ENCODE assay signal across 26 mouse cellular contexts in genomic region chr4:46182181-46182580, GRCm38 (mm10). TPM values are rescaled to one million over a fixed set of nuclear protein-coding genes. Genes with fewer than 3 reads are reported as not detected.
A peak's percentile ranks its signal among the peaks of the same experiment; 100 is the strongest.
DNase-seq lines count a peak whose midpoint lies in the region; ATAC-seq and TF ChIP-seq lines count a peak whose summit lies in the region.
"Had no signal": no experiment of that assay in that cellular context is flagged by ENCODE, and none has a peak within 500 bp of the region (broad histone marks: within the 10 kb centered on the region; RNA-seq: fewer than 3 reads in every experiment).

No protein-coding gene starts in this region.

- peaks cover 18% of the 10 kb centered on the region for H3K36me3 ChIP-seq in thymus, adult 2 months (ENCODE audit: control insufficient read depth, insufficient read depth, low read length)
- peaks cover 10% of the 10 kb centered on the region; the same call in 1 of the 2 replicates for H3K36me3 ChIP-seq in liver, embryonic 11.5 days (ENCODE audit: control insufficient read depth, insufficient read depth, low read length)

- no peaks in the 10 kb centered on the region for H3K27me3 ChIP-seq in thymus, adult 2 months (ENCODE audit: control insufficient read depth, insufficient read depth, low read length)
- no peaks in the 10 kb centered on the region for H3K27me3 ChIP-seq in liver, embryonic 11.5 days (replicated peaks; ENCODE audit: control insufficient read depth, insufficient read depth, low read length)
- H3K27me3 ChIP-seq: CH12.LX; heart, embryonic 15.5 days; hindbrain, embryonic 13.5 days; intestine, embryonic 15.5 days; Patski had no signal

- H3K4me1 ChIP-seq in thymus, adult 2 months (replicated peaks; ENCODE audit: control insufficient read depth, insufficient read depth, low read length) = peaks cover 31% of the 10 kb centered on the region
- no peaks in the 10 kb centered on the region for H3K4me1 ChIP-seq in liver, embryonic 11.5 days (replicated peaks; ENCODE audit: control insufficient read depth, insufficient read depth, low read length)
- H3K4me1 ChIP-seq: heart, embryonic 15.5 days; hindbrain, embryonic 13.5 days; intestine, embryonic 15.5 days had no signal

- H3K9me3 ChIP-seq in liver, embryonic 11.5 days (ENCODE audit: control insufficient read depth, low read length) = no peaks in the 10 kb centered on the region
- H3K9me3 ChIP-seq: embryonic facial prominence, embryonic 10.5 days; forebrain, embryonic 10.5 days; heart, embryonic 15.5 days; hindbrain, embryonic 13.5 days; intestine, embryonic 15.5 days had no signal

- no peak overlapping the region for H3K4me2 ChIP-seq in liver, embryonic 11.5 days
- H3K4me2 ChIP-seq: heart, embryonic 11.5 days; heart, embryonic 15.5 days; hindbrain, embryonic 13.5 days; intestine, embryonic 15.5 days had no signal

- TF ChIP-seq CTCF in thymus, adult 2 months (IDR thresholded peaks at IDR 0.05; ENCODE audit: borderline replicate concordance, control insufficient read depth, extremely low read depth, insufficient read depth, low read length, poor library complexity) = no peak

- WGBS in thymus, adult 2 months = 32% methylated on average over 7 of the region's 7 CpGs
- WGBS in liver, embryonic 11.5 days = 89% methylated on average over 7 of the region's 7 CpGs

- no peak for TF ChIP-seq POLR2A in thymus, adult 2 months (IDR thresholded peaks at IDR 0.05; ENCODE audit: control insufficient read depth, extremely low read depth, insufficient read depth, low read length, poor library complexity)

- ATAC-seq in liver, embryonic 11.5 days (replicated peaks; ENCODE audit: low FRiP score) = no peak
- ATAC-seq: forebrain, embryonic 14.5 days; hindbrain, postnatal 0 days; intestine, embryonic 15.5 days; Patski had no signal

- no peak overlapping the region for H3K4me3 ChIP-seq in thymus, adult 2 months (ENCODE audit: control insufficient read depth, insufficient read depth, low read length)
- no peak overlapping the region for H3K4me3 ChIP-seq in liver, embryonic 11.5 days (ENCODE audit: low read depth, low read length)
- H3K4me3 ChIP-seq: embryonic facial prominence, embryonic 10.5 days; erythroblast, embryonic 14.5 days; forebrain, embryonic 10.5 days; heart, adult 2 months; heart, embryonic 15.5 days; hindbrain, embryonic 13.5 days; intestine, embryonic 15.5 days had no signal

- intact Hi-C loops in gastrocnemius, postnatal 14 days (cut with DNase I; ENCODE audit: low total_unique reads) = no loop called here

- peak; percentile 67 for DNase-seq in gastrocnemius, adult 18-20 months (ENCODE audit: low spot score)
- no peak for DNase-seq in gastrocnemius, postnatal 14 days
- peak; percentile 36 for DNase-seq in thymus, adult 2 months
- DNase-seq in thymus, adult 18-20 months = no peak
- peak; percentile 68 for DNase-seq in thymus, postnatal 0 days (ENCODE audit: low spot score)
- peak; percentile 53 for DNase-seq in thymus, postnatal 4 days
- no peak for DNase-seq in heart, adult 18-20 months
- no peak for DNase-seq in liver, embryonic 11.5 days (ENCODE audit: low spot score)
- DNase-seq: adrenal gland, adult 8-10 months; adrenal gland, postnatal 36 days; B cell, adult 2 months; cerebellum, adult 2 months; cerebellum, postnatal 10 days; heart, adult 2 months; heart, postnatal 14 days had no signal

- no peak overlapping the region for H3K9ac ChIP-seq in liver, embryonic 11.5 days (ENCODE audit: low read depth, low read length)
- H3K9ac ChIP-seq: heart, embryonic 15.5 days; hindbrain, embryonic 13.5 days; intestine, embryonic 15.5 days had no signal

- H3K27ac ChIP-seq in thymus, adult 2 months (ENCODE audit: control insufficient read depth, insufficient read depth, low read length) = no peak overlapping the region
- H3K27ac ChIP-seq in liver, embryonic 11.5 days (ENCODE audit: low read depth, low read length) = no peak overlapping the region
- H3K27ac ChIP-seq: embryonic facial prominence, embryonic 10.5 days; forebrain, embryonic 10.5 days; heart, adult 2 months; heart, embryonic 15.5 days; hindbrain, embryonic 13.5 days; hindbrain, postnatal 0 days; intestine, embryonic 15.5 days had no signal

RNA-seq across cellular contexts. Expression of gene Xpa, which starts 13.9 kb away (rescaled TPM):
- total RNA-seq in gastrocnemius, adult 18-20 months (2021) = 1 to 10 TPM; 5.8 to 6.7 TPM
- total RNA-seq in gastrocnemius, postnatal 14 days (2021) = 1 to 10 TPM; 7.5 to 7.8 TPM
- 33.4 and 36.4 TPM in 2 replicates for polyA plus RNA-seq in thymus, adult 2 months (2012; rRNA removed)
- polyA plus RNA-seq in thymus, postnatal 0 days (2015; fragmentation: Nextera tagmentation; extraction: Ambion mirVana) = 33.5 and 37.4 TPM in 2 replicates
- 1 to 10 TPM; 6.3 to 7.3 TPM for total RNA-seq in heart, adult 18-20 months (2021)
- 15.3 and 18.9 TPM in 2 replicates for polyA plus RNA-seq in liver, embryonic 11.5 days (2014; fragmentation: Nextera tagmentation; extraction: Ambion mirVana)

RNA-seq across cellular contexts. Expression of gene Tstd2, which starts 43.7 kb away (rescaled TPM):
- total RNA-seq in gastrocnemius, adult 18-20 months (2021) = 10 to 100 TPM in 1 of 2 experiments, 1 to 10 TPM in 1; 9.6 to 10.2 TPM
- total RNA-seq in gastrocnemius, postnatal 14 days (2021) = 10 to 100 TPM in 1 of 2 experiments, 1 to 10 TPM in 1; 9.6 to 10.4 TPM
- 20.3 and 23.8 TPM in 2 replicates for polyA plus RNA-seq in thymus, adult 2 months (2012; rRNA removed)
- polyA plus RNA-seq in thymus, postnatal 0 days (2015; fragmentation: Nextera tagmentation; extraction: Ambion mirVana) = 23.1 and 30.3 TPM in 2 replicates
- total RNA-seq in heart, adult 18-20 months (2021) = 10 to 100 TPM; 15.0 to 17.3 TPM
- polyA plus RNA-seq in liver, embryonic 11.5 days (2014; fragmentation: Nextera tagmentation; extraction: Ambion mirVana) = 30.8 TPM in 2 replicates

RNA-seq across cellular contexts. Expression of gene Ncbp1, which starts 43.8 kb away (rescaled TPM):
- 10 to 100 TPM; 13.1 to 16.1 TPM for total RNA-seq in gastrocnemius, adult 18-20 months (2021)
- 10 to 100 TPM; 13.2 to 17.5 TPM for total RNA-seq in gastrocnemius, postnatal 14 days (2021)
- polyA plus RNA-seq in thymus, adult 2 months (2012; rRNA removed) = 53.3 and 56.7 TPM in 2 replicates
- polyA plus RNA-seq in thymus, postnatal 0 days (2015; fragmentation: Nextera tagmentation; extraction: Ambion mirVana) = 88.5 and 94.7 TPM in 2 replicates
- total RNA-seq in heart, adult 18-20 months (2021) = 10 to 100 TPM; 20.4 to 20.9 TPM
- 97.9 and 110 TPM in 2 replicates for polyA plus RNA-seq in liver, embryonic 11.5 days (2014; fragmentation: Nextera tagmentation; extraction: Ambion mirVana)

Comparison
In these comparisons a context has a peak if more than half of its experiments do, and no peak if none do; other contexts are left out.
1. DNase-seq: peak in gastrocnemius, adult 18-20 months (single experiment), thymus, adult 2 months (single experiment), thymus, postnatal 0 days (single experiment) and thymus, postnatal 4 days (single experiment); none in gastrocnemius, postnatal 14 days (single experiment), thymus, adult 18-20 months (0 of 2), heart, adult 18-20 months (0 of 2) and liver, embryonic 11.5 days (single experiment).